Mouse (Mus musculus) heart, embryonic 16.5 days (tissue): ENCODE data around the gene Tsfm. TPM values are rescaled to one million over a fixed set of nuclear protein-coding genes. Genes with fewer than 3 reads are reported as not detected.

ENCODE experiments used
- ATAC-seq: fragments of 200-750 bp; cut with Nextera tagmentation; replicated peaks from 2 replicates; pipeline ENCODE4 v1.8.0; 2017; ENCODE audit warnings: moderate number of reproducible peaks; ENCODE audit not compliant: insufficient read depth, low FRiP score; ENCODE audit errors: extremely low read depth
- H3K27ac ChIP-seq: fragments of 300-500 bp; sonication (generic); 2 replicates; pipeline ENCODE4 v1.5.1; 2014; ENCODE audit warnings: mild to moderate bottlenecking, low read length, control low read depth, moderate library complexity
- H3K27me3 ChIP-seq: fragments of 300-500 bp; sonication (generic); 2 replicates; pipeline ENCODE4 v1.6.1; 2014; ENCODE audit warnings: low read length, mixed read lengths; ENCODE audit not compliant: control insufficient read depth, insufficient read depth
- H3K36me3 ChIP-seq: fragments of 300-500 bp; sonication (generic); 2 replicates; pipeline ENCODE4 v1.6.1; 2014; ENCODE audit not compliant: control insufficient read depth, insufficient read depth
- H3K4me1 ChIP-seq: fragments of 300-500 bp; sonication (generic); 2 replicates; pipeline ENCODE4 v1.6.1; 2014; ENCODE audit warnings: low read length, mixed read lengths; ENCODE audit not compliant: control insufficient read depth, insufficient read depth
- H3K4me2 ChIP-seq: fragments of 300-500 bp; sonication (generic); 2 replicates; pipeline ENCODE4 v1.6.1; 2014; ENCODE audit warnings: low read depth, mild to moderate bottlenecking, control low read depth, low read length
- H3K4me3 ChIP-seq: fragments of 300-500 bp; sonication (generic); 2 replicates; pipeline ENCODE4 v1.5.1; 2014; ENCODE audit warnings: mild to moderate bottlenecking, control low read depth, low read length
- H3K9ac ChIP-seq: fragments of 300-500 bp; sonication (generic); 2 replicates; pipeline ENCODE4 v1.6.1; 2014; ENCODE audit warnings: low read length, control low read depth
- H3K9me3 ChIP-seq: fragments of 300-500 bp; sonication (generic); replicated peaks from 2 replicates; pipeline ENCODE4 v1.6.1; 2016; ENCODE audit warnings: low read length; ENCODE audit not compliant: control insufficient read depth
- WGBS: fragments of 180-500 bp; shearing (Covaris S2); extraction: QIAGEN DNeasy Blood & Tissue Kit; methylation state at CpG from one replicate; pipeline ENCODE4 v1.1.7; 2014; 5-methylcytosine and 5-hydroxymethylcytosine counted together
- polyA plus RNA-seq: library from polyadenylated mRNA; unstranded; fragments of >200 nt; fragmentation: Nextera tagmentation; extraction: Ambion mirVana; gene quantifications from 2 replicates; pipeline ENCODE4 v1.2.1, GENCODE M21; 2015

The Tsfm gene
- 89.3 and 93.4 TPM in 2 replicates for polyA plus RNA-seq

DNA sequence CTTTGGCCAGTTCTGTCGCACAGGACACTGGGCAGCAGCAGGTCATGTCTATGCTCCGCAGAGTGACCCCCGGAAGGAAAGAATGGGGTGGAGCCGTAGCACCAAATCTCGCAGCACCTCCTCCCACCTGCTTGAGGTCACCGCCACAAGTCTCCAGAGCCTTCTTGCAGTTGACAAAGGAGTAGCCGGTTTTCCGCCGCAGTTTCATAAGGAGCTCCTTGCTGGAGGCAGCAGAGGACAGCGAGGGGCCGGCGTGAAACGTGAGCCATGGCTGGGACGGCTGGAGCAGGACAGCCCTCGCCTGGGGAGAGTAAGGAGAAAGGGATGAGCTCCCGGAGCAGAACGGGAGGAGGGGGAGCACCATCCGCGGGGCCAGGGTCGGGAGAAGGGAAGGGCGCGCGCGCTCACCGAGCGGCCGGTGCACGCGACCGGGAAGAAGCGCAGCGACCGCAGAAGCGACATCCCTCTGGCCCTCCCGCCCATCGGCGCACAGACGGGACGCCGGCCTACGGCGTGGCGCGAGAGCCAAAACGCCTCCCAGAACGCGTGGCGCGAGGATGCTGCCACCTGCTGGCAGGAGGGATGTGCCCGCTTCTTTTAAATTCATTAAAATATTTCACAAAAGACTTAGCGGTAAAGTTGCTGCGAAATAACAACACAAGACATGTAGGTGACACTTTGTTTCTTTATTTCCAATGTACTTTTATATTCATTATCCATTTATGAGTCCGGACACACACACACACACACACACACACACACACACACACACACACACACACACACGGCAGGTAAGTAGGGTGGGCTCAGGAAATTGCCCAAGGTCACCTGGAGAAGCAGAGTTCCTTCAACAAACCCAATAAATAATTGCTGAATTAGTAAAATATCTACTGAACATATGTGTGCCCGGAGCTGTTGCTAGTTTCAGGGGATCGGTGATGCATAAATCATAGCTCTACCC, at the start of gene Tsfm:
Tsfm (minus strand) TSS at position 505 of the 961 bp plus-strand sequence.
- H3K4me1 ChIP-seq = peaks cover 5% of the 10 kb centered on the region; the same call in 1 of the 2 replicates
- no peaks in the 10 kb centered on the region for H3K27me3 ChIP-seq
- peak within 1 kb of the TSS; percentile 76 for H3K27ac ChIP-seq
- peak within 1 kb of the TSS; percentile 98 for H3K4me3 ChIP-seq
- H3K9me3 ChIP-seq = no peaks in the 10 kb centered on the region
- WGBS = 5% methylated on average over 53 of the region's 56 CpGs
- H3K36me3 ChIP-seq = peaks cover 27% of the 10 kb centered on the region
- peak within 1 kb of the TSS; percentile 89 for H3K4me2 ChIP-seq
- ATAC-seq = peak; percentile 86
- peak within 1 kb of the TSS; percentile 98 for H3K9ac ChIP-seq

DNA sequence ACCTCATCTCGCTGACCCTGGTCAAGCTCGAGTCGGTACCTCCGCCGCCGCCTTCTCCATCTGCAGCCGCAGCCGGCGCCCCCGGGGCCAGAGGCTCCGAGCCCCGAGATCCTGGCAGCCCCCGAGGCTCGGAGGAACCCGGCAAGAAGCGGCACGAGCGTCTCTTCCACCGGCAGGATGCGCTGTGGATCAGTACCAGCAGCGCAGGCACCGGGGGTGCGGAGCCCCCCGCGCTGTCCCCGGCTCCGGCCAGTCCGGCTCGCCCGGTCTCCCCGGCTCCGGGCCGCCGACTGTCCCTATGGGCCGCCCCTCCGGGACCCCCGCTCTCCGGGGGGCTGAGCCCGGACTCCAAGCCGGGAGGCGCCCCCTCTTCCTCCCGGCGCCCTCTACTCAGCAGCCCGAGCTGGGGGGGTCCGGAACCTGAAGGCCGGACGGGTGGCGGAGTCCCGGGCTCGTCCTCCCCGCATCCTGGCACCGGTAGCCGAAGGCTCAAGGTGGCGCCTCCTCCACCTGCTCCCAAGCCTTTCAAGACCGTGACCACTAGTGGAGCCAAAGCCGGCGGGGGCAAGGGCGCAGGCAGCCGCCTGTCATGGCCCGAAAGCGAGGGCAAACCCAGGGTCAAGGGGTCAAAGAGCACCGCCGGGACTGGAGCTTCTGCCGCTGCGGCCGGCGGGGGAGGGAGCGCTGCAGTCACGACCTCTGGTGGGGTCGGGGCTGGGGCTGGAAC, 49.2 kb upstream of the Tsfm start:
- no peaks in the 10 kb centered on the region for H3K36me3 ChIP-seq
- peak overlapping the region; percentile 26; the same call in 1 of the 2 replicates for H3K9ac ChIP-seq
- WGBS = 9% methylated on average over 69 of the region's 70 CpGs
- H3K4me2 ChIP-seq = peak overlapping the region; percentile 66
- ATAC-seq = no peak
- no peak overlapping the region for H3K27ac ChIP-seq
- H3K27me3 ChIP-seq = peaks cover 82% of the 10 kb centered on the region
- H3K9me3 ChIP-seq = no peaks in the 10 kb centered on the region
- peaks cover 12% of the 10 kb centered on the region for H3K4me1 ChIP-seq
- peak overlapping the region; percentile 47 for H3K4me3 ChIP-seq

DNA sequence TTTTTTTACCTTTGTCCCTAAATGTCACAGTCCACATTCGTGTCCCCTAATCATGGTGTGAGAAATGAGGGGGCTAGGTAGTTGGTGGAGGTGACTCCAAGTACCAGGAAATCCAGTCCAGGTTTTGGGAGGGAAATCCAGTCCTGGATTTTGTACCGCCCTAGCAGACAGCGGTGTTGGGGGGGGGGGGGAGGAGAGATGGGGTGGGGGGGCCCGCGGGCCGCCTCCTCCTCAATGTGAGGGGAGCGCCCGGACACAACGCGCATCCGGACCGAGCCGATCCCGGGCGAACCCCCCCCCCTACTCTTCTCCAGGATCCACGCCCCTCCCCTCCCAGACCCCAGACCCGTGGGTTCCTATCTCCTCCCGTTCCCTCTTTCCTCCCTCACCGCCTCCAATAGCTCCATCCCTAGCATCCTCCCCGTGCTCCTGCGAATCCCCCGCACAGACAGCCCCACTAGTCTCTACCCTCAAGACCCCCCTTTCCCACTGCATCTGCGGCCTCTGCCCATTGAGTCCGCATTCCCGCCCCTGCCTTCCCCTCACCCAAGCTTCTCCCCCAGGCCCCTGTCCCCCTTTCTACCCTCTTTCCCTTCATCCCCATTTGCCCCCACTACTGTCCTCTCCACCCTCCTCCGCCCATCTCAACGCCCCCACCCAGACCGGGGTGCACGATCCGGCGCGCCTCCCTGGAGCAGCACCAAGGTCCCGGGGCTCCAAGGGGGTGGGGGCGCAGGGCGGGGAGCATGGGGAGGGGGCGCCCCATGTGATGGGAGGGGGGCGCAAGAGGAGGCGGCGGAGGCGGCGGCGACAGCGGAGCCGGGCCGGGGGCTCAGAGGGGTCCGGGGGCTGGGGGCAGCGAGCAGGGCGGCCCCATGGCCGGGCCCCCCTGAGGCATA, 48.3 kb upstream of the Tsfm start:
- 11% methylated on average over 43 of the region's 49 CpGs for WGBS
- Histone ChIP-seq H3K4me2 (peak overlapping the region; percentile 66), H3K9me3 (no peaks in the 10 kb centered on the region), H3K27ac (no peak overlapping the region), H3K27me3 (peaks cover 75% of the 10 kb centered on the region), H3K4me1 (peaks cover 12% of the 10 kb centered on the region), H3K36me3 (no peaks in the 10 kb centered on the region), H3K9ac (peak overlapping the region; percentile 26; the same call in 1 of the 2 replicates), H3K4me3 (peak overlapping the region; percentile 47)
- no peak for ATAC-seq

DNA sequence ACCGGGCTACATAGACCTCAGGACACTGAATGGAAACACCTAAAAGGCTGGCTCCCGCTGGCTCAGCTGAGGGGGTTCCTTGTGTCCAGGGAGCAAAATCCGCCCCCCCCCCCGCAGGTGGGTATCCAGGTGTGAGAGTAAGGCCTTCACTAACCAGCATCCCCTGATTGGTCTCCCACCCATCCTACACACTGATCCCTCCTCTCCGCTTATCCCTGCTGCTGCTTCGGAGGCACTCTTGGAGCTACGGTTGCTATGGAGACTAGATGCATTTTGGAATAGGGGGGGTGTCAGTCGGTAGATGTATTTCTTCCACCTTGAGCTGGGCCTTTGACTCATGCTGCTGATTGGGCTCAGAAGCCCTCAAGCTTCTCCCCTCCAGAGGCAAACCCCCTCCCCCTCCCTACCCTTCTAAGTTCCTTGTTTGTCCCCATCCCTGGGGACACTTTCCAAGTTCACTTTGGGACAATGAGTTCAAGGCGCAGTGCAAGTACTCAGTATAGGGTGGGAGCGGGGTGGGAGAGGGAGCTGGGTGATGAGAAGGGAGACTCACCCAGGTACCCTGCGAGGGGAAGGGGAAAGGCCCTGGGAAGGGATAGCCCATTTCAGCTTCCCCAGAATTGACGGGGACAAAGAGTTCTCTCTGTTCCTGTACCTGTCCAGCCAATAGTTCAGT, 47.5 kb upstream of the Tsfm start:
- Histone ChIP-seq H3K4me2 (peak overlapping the region; percentile 66; the same call in 1 of the 2 replicates), H3K4me3 (no peak overlapping the region; the same call in 1 of the 2 replicates), H3K9me3 (no peaks in the 10 kb centered on the region), H3K36me3 (no peaks in the 10 kb centered on the region), H3K4me1 (peaks cover 12% of the 10 kb centered on the region), H3K27ac (no peak overlapping the region), H3K27me3 (peaks cover 67% of the 10 kb centered on the region), H3K9ac (no peak overlapping the region)
- no peak for ATAC-seq
- 6% methylated on average over 12 of the region's 12 CpGs for WGBS

DNA sequence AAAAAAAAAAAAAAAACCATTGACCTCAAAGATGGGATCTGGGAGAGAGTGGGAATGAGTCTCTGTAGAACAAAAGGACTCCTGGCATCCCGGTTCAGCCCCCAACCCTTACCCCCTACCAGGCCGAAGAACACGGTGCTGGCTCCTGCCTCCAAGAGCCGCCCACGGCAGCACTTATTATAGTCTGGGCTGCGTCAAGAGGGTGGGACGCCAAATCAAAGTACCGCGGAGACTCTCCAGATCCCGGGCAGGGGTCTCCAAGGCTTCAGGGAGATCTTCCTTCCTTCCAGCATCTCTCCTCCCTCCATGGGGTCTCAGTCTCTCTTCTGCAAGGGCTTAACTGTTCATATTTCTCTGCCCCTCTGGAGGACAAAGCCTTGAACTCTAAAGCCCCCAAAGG, 46.9 kb upstream of the Tsfm start:
- Histone ChIP-seq H3K9ac (no peak overlapping the region), H3K27me3 (peaks cover 62% of the 10 kb centered on the region), H3K4me1 (peaks cover 12% of the 10 kb centered on the region), H3K4me3 (no peak overlapping the region), H3K36me3 (no peaks in the 10 kb centered on the region), H3K27ac (no peak overlapping the region), H3K4me2 (no peak overlapping the region), H3K9me3 (no peaks in the 10 kb centered on the region)
- ATAC-seq = no peak
- WGBS = 5% methylated on average over 10 of the region's 10 CpGs

DNA sequence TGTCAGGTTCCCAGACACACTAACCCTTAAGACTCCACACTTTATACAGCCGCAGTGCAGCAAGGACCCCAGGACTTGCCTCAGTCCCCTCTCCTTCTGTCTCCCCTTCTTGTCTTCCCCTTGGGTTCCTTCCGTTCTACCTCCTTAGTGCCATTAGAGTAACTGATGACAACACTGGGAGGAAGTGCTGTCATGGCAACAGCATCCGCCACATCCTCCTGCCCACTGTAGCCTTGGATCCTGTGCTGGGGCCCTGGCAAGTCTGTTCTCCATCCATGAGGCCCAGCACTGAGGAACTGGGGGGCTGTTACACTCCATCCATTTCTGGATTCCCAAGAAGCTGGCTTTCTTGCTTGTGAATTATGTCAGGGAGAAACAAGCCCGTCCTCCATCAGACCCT, 45.4 kb upstream of the Tsfm start:
- Histone ChIP-seq H3K36me3 (no peaks in the 10 kb centered on the region), H3K9me3 (no peaks in the 10 kb centered on the region), H3K4me1 (peaks cover 13% of the 10 kb centered on the region), H3K4me3 (no peak overlapping the region), H3K4me2 (peak overlapping the region; percentile 3; the same call in 1 of the 2 replicates), H3K27me3 (peaks cover 56% of the 10 kb centered on the region), H3K27ac (no peak overlapping the region), H3K9ac (no peak overlapping the region)
- 23% methylated on average over 4 of the region's 4 CpGs for WGBS
- ATAC-seq = no peak

DNA sequence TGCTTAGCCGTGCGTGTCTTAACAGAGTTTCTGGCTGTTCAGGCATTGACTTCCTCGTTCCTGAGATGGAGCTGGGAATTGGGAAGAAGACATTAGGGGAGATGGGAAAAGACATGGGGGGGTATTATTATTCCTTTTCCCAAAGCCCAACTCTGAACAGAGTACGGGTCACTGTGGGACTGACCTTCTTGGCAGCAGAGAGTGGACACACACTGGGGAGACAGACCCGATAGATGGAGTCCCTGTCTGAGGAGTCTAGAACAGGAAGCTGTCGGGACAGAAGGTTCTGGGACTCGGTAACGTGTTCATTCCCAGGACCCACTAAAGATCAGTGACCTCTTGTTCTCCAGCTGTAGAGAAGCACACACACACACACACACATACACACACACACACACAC, 45.0 kb upstream of the Tsfm start:
- no peak for ATAC-seq
- Histone ChIP-seq H3K36me3 (no peaks in the 10 kb centered on the region), H3K9ac (no peak overlapping the region), H3K27ac (no peak overlapping the region), H3K4me3 (peak overlapping the region; percentile 33), H3K27me3 (peaks cover 51% of the 10 kb centered on the region), H3K9me3 (no peaks in the 10 kb centered on the region), H3K4me2 (peak overlapping the region; percentile 3), H3K4me1 (peaks cover 17% of the 10 kb centered on the region)
- 62% methylated on average over 8 of the region's 8 CpGs for WGBS

DNA sequence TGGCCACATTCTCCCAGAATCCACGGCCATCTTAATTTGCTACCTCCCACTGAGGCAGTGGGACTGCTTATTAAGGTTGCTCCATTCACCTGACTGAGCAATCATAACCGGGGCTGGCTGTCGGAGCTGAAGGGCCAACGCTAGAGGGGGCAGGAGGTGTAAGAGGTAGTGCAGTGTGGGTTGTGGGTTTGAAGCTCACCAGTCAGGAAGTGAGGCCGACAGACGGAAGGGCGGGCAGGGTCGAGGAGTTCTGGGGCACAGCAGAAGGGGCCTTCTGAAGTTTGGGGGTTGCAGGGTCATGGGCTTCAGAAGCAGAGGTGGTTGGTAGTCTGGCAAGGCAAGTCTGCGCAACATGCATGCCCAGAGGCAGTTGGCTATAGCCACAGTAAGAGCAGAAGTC, 44.4 kb upstream of the Tsfm start, which contains the start of gene Agap2:
Agap2 (plus strand) TSS at position 205 of the 400 bp plus-strand sequence.
- Histone ChIP-seq H3K9ac (no peak within 1 kb of the TSS), H3K4me3 (peak within 1 kb of the TSS; percentile 33), H3K27ac (no peak within 1 kb of the TSS), H3K36me3 (no peaks in the 10 kb centered on the region), H3K4me2 (peak within 1 kb of the TSS; percentile 3), H3K4me1 (peaks cover 17% of the 10 kb centered on the region), H3K27me3 (peaks cover 46% of the 10 kb centered on the region), H3K9me3 (no peaks in the 10 kb centered on the region)
- 47% methylated on average over 9 of the region's 9 CpGs for WGBS
- no peak; the same call in 1 of the 2 replicates for ATAC-seq
